Mouse (Mus musculus): ENCODE measurements around the gene Gm4297.
"Not testable (repeated sequence)": the region's sequence is repeated elsewhere in the genome, so short reads cannot be mapped to it uniquely, and the experiment has no call there.

Gene Gm4297

GRCm38 (mm10) chrX:24574795-24575194, at the start of gene Gm4297:
Gene Gm4297 (minus strand): TSS chrX:24574895.
- DNase-seq (ENCODE audit: low spot score in 2 of 2): not testable (repeated sequence)
